Mouse (Mus musculus) thymus, adult 18-20 months (tissue): ENCODE measurements around the gene Cox6b1.

ENCODE experiments used
- DNase-seq, 2 experiments: peaks; one replicate each; pipeline ENCODE4 v3.0.0; 2022; ENCODE audit warnings: mixed read lengths in 2 of 2

Gene Cox6b1

DNA sequence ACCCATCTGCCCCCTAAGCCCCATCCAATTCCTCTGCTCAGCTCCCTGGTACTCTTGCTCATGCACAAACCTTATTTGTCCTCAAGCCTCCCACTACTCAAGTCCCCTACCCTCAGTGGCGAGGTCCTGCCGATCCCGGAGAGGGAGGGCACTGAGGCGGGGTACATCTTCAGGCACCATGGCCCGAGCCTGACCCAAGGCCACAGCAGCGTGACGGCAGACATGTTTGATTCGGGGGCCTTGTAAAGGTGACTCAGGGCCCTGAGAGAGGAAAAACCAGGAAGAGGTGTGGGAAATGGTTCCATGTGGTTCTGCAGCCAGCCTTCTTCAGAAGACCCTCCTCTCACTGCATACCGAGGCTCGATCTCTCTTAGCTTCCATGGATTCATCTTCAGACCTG is 41.6 kb downstream of the Cox6b1 start:
- no peak for DNase-seq

DNA sequence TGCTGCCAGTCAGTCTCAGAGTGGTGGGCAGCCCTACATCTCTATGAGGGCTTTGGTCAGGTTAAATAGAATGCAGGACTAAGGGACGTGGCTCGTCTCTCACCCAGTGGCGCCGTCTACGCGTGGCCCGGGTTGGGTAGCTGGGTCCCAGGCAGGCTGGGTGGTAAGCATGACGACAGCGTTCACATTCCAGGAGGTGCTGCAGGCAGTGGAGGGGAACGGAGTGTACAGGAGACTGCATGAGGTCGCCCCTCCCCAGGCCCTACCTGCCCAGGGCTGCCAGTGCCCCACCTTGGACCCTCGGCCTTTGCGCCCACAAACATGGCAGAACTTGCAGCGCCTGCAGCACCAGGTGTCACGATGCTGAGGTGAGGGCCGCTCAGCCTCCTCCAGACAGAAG is 44.4 kb downstream of the Cox6b1 start:
- no peak for DNase-seq

DNA sequence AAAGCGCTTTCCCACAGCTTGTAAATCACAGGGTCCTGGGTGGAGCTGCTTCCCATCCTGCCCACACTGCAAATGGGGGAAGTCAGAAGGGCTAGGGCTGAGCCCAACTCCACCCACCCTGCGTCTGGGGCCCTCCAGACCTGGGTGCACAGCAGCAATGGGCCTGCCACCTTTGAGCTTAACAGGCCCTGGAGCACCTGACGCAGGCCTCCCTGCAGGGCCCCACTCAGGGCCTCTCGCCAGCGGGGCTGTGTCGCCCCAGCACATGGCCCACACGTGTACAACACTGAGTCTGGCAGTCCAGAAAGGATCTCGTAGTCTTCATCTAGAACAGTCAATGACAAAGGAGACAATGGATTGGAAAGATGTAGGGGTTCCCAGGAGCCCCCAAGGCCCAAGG is 46.0 kb downstream of the Cox6b1 start:
- DNase-seq = no peak

DNA sequence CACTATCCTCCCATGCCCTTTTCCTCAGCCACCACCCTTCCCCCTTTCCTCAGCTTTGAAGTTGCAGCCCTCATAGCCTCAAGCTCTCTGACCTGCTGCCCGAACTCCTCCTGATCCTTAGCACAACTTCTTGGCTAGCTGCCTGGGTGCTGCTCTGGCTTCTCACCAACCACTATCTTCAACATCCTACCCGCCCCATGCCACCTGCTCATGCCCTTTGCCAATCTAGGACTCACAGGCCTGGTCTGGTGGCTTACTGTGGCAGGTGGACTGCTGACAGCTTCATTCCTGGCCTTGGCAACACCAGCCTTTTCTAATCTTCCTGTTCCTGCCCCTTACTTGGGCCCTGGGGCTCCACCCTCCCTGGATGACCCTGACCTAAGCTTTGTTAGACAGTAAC is 53.0 kb downstream of the Cox6b1 start:
- no peak for DNase-seq

DNA sequence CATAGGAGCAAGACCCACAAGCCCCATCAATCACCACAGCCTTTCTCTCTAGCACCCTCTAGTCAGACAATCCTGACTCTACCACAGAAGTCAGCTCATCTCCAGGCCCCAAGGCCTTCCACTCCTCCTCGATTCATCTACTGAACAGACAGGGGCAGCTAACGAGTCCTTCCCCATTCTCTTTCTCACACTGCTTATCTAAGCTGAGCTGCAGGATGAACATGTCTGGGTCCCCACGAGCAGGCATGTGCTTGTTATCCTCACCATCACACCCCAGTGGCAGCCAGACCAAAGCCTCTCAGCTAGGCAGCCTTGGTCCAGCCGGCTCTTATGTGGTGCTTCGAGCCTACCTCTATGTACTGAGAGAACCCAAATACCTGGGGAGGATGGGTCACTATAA is 53.6 kb downstream of the Cox6b1 start:
- no peak for DNase-seq

DNA sequence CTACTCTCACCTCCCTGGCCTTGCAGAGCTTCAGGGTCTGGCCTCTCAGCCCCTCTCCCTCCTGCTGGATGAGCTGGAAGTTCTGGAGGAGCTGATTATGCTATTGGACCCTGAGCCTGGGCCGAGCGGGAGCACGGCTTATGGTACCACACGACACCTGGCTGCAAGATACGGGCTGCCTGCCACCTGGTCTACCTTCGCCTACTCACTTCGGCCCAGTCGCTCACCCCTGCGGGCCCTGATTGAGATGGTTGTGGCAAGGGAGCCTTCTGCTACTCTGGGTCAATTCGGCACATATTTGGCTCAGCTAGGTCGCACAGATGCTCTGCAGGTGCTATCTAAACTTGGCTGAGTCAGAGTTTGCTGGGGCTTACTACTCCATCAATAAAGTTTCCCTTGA is 58.4 kb downstream of the Cox6b1 start:
- no peak for DNase-seq
